Mouse (Mus musculus) T-helper 2 cell (primary cell): ENCODE results near the gene Nod2.
"Not testable (repeated sequence)": the region's sequence is repeated elsewhere in the genome, so short reads cannot be mapped to it uniquely, and the experiment has no call there.

Source experiments
- in situ Hi-C: fragments of 300-600 bp; cut with MboI, MseI; formaldehyde crosslinking; loops from one replicate; pipeline ENCODE4 v1.15.1; 2025; ENCODE audit warnings: high pct_unique_total_duplicates

The Nod2 gene

DNA sequence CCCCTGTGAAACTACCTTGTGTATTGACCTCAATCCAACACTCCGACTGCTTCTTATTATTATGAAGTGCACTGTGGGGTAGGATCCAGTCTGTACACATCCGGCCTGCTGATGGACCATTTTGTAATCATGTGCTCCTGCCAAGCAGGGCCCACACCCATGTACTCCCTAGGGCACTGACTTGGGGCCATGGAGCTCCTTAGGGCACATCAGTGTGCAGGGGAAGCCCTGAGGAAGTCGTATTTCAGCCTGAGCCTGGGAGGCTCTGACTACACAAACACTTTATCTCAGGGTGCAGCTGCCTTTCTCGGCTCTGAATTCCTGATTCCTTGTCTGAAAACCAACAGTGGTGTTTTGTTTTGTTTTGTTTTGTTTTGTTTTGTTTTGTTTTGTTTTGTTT is 16.9 kb upstream of the Nod2 start:
- in situ Hi-C loops = loop anchor here (5.0 kb wide), 1 partner anchor 62 kb away; no protein-coding TSS in a partner anchor

DNA sequence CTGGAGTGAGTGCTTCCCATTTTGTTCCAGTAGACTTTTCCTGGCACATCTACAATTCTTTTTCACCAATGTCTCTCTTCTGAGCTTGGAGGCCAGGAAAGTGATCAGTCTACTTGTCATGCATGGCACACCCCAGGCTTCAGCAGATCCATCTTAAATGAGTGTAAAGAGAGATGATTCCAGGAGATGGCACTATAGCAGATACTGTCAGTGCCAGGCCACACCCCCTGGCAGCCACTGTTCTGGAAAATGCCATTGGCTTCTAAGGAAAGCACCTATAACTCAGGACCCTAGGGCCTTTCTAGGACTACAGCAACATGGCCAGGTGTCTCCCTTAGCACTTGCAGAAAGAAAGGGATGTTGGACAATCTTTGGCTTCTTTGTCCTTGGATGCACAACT is 16.0 kb upstream of the Nod2 start:
- in situ Hi-C loops = loop anchor here (5.0 kb wide), 1 partner anchor 61 kb away; no protein-coding TSS in a partner anchor

DNA sequence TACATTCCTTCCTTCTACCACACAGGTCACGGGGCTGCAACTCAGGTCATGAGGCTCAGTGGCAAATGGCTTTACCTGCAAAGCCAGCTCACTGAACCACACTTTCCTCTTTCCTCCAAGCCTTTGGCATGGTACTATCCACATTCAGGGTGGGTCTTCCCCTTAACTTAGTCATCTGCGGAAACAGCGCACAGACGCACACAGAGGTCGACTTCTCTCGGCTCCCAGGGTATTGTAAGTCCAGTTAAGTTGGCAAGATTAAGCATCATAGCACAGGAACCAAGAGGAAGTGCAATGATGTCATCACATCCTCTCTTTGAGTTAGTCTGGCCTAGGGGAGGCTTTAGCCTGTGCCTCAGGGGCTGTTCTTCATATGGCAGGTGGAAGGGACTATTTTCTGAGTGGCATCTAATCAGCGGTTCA is 13.8 kb upstream of the Nod2 start:
- in situ Hi-C loops = loop anchor here (5.0 kb wide), 1 partner anchor 59 kb away; no protein-coding TSS in a partner anchor

DNA sequence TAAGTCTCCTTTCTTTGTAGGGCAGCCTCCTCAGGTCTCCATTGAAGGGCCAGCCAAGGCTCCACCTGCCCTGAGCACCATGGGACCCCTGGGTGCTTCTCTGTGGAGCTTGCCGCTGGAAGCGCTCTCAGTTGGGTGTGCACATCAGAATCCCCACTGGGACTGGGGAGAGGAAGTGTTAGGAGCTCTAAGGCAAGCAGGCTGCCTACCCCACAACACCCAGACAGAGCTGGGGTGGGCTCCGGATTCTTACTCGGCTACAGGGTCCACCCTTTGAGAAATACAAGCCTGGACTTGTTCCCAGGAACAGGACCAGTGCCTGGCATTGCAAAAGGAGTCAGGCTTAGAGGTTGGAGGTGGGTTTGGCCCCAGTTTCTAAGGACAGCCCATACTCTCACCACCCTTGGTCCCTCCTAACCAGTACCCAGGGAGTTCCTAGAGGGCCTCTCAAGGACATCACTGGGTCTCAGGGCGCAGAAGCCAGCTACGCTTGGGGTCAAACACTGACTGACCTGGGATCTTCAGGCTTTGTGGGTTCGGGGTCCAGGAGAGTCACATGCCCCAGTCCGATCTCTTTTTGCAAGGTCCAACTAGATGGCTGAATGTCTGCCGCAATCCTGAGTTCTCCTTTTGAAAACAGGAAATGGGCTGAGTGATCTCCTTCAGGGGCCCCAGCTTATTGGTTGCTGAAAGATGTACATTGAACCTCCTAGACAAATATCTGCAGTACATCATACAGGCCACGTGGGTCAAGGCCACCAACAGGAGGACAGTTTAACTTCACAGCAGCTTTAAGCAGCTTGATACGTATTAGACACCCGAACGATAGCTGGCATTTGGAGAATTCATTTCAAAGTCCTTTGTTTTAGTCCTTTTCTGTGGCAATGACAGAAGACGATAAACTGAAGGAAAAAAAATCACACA is 11.4 kb upstream of the Nod2 start, which contains the start of gene Snx20:
Snx20 (minus strand) TSS at position 655 of the 924 bp plus-strand sequence.
- in situ Hi-C loops = no loop called here

DNA sequence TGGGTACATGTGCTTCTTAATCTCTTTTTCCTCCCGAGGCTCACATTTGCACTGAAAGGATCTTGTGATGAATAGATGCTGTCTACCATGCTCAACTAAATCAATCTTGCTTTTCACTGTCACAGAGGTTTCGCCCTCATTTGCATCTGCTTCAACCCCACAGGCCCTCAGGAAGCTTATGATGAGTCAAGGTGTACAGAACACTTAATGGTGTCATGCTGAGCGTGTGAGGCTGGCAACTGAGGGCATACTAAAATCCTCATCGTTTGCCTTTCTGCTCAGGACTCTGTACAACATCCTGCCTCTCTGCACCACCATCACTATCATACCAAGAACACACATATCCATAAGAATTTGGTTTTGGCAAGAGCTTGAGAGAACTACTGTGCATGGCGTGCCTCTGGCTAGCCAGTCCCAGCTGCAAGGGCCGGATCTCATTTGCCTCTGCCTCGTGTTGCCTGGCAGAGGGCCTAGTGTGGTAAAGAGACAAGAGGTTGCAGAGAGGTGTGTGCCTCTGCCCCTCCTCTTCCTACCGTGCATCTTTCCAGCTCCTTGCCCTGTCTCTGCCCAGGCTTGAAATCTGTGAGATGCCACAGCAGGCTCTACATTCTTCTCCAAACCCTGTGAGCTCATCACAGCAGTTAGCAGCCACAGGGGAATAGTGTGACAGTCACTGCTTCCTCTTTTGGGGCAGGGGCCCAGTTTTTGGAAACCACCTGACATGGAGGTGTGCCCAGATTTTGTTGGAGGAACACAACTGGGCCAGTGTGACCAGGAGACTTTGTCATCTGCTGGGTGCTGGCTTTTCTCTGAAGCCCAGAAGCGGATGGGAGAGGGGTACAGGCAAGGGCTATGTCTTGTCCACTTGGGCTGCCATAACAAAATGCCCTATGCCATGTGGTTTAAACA is 9.8 kb upstream of the Nod2 start:
- in situ Hi-C loops = no loop called here

DNA sequence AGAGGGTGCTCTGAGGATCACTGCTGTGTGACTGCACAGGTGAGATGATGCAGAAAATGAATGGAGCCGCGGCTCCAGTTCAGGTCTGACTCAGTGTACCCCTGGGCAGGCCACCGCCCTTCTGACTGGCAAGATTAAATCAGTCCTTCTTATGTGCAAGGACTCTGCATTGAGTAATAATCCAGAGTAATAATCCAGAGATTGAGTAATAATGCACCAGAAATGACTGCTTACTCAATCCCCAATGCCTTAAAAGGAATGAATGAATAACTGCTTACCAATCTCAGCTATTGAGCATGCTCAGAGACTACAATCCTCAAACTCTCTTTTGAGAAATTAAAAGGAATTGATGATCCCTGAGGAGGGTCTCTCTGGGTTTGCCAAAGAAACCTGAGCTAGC is 8.2 kb upstream of the Nod2 start:
- in situ Hi-C loops = no loop called here

DNA sequence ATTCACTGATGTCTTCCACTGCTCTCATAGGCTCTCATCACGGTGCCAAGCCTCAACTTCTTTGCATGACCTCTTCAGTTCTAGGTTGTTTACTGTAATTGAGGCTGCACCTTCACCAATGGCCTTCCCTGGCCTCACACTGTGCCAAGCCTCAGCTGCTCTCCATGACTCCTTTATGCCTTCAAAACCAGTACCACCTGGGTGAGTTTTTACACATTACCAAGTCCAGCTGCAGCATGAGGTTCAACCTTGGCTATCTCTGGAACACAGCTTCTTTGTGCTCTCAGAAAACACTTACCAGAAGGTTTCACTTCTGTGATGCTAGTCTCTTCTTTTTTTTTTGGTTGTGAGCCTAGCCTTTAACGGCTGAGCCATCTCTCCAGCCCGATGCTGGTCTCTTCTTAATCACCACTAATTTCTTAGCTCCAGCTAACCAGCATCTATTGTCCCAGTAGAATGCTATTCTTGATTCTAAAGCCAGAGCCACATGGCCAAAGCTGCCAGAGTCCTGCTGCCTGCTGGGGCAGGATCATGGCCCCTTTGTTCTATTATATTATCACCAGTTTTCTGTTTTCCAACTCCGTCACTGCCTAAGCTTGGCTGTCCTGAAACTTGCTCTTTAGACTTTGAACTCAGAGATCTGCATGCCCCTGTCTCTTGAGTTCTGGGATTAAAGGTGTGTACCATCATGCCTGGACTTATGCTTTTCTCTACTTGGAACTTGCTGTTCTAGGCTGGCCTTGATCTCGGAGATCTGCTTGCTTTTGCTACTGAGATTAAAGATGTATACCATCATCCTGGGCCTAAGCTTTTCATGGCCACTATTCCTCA is 4.2 kb upstream of the Nod2 start:
- in situ Hi-C loops = no loop called here

DNA sequence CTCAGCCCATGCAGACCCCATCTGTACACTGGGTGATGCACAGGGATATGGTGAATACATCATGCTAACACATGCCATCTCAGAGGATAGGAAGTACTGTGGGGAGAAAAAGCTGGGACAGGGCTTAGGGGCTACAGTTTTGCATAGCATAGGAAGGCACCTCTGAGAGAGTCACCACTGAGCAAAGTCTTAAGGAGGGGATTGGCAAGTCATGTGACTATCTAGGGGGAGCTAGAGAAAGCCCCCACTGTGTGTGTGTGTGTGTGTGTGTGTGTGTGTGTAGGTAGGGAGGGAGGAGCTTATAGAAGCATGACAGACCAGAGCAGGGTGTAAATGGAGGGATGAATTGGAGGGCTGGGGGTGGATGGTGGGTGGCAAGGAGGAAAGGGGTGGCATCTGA is 1.2 kb downstream of the Nod2 start:
- in situ Hi-C loops = no loop called here

DNA sequence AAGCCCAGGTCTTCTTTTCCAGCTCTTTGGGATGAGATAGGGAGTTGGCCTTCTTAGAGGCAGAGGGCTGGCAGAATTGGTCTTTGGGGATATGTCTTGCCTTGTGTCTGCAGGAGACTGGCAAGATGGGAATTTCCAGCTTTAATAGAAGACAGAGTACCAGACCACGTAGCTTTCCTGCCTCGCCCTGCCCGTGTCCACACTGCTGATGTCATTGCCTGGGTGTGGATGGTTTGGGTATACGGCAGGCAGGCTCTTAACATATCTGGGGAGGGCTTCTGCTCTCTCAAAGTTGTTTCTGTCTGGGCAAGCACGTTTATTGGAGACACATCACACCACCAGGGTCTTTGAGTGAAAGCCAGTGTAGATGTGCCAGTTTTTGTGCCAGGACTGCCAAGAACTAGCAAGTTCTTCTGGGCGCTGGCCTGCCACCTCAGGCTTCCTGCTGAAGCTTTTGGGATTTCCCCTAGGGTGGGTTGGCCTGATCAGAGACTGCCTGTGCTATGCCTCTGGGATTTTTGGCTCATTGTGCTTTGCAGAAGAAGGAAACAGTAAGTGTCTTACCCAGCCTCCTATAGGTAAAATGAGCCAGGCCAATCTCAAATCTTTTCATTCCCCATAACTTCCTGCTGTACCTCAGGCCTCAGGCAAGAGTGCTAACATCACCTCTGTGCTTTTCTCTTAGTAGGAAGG is 3.0 kb downstream of the Nod2 start:
- in situ Hi-C loops = no loop called here

DNA sequence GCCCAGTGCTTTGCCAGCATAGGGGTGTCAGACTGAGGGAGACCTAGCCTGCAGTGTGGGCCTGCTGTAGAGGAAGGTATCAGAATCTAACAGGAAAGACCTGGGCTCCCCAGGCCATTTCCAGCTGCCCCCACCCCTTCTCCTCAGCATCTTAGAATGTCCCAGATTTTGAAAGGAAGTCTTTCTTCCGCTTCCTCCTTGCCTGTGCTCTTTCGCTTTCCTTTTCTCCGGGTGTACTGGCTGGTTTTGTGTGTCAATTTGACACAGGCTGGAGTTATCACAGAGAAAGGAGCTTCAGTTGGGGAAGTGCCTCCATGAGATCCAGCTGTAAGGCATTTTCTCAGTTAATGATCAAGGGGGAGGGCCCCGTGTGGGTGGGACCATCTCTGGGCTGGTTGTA is 4.0 kb downstream of the Nod2 start:
- in situ Hi-C loops = not testable (repeated sequence)

DNA sequence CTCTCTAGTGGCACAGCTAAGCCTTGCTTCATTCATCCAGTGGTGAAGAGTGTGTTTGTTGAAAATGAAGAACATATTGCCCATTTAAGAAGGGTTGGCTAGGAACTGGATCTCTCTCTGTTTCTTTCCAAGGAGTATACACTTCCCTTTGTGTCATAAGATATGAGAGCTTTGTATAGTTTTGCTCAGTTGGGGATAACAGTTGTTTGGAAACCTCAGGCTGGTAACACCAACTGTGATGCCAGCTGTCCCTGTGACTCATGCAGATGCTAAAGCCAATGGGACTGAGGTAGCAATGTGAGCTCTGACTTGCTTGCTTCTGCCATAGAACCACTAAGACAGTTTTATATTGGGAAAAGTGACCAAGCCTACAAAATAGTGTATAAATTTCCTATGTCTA is 8.2 kb downstream of the Nod2 start:
- in situ Hi-C loops = no loop called here

DNA sequence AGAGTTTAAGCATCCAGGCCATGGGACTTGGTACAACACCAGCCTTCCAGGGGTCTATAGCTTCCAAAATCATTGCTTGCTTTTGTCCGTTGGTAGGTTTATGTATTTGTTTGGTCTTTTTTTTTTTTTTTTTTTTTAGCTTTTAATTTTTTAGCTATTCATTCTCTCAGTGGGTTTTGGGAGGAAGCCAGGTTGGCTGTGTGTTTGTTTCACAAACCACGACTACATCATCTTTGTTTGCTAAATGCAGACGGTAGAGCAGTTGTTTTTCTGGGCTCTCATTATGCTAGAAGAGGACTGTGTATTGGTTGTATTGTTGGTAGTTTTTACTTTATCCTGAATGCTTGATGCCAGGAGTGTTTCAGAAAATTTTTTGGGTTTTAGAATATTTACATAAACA is 12.8 kb downstream of the Nod2 start:
- in situ Hi-C loops = no loop called here

DNA sequence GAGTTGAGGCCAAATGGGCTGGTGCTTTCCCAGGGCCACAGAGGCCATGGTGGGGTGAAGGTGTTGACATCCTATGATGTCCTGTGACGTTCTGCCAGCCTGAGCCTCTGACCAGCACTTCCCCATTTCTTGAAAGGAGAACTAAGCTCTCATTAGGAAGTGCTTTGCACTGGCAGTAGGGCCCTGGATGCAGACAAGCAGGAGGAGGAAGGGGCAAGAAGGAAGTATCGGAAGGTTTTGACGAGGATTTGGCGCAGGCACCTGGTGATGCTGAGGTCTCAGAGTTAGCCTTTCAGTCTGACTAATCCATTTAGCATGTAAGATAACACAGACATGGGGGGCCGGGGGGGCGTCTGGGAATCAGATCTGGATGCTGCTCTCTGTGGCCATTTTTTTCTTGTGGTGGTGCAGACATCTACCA is 15.3 kb downstream of the Nod2 start:
- in situ Hi-C loops = no loop called here

DNA sequence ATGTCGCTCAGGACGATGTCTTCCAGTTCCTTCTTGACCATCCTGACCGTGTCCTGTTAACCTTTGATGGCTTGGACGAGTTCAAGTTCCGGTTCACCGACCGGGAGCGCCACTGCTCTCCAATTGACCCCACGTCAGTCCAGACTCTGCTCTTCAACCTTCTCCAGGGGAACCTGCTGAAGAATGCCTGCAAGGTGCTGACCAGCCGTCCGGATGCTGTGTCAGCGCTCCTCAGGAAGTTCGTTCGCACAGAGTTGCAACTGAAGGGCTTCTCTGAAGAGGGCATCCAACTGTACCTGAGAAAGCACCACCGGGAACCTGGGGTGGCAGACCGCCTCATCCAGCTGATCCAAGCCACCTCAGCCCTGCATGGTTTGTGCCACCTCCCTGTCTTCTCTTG is 17.0 kb downstream of the Nod2 start:
- in situ Hi-C loops = no loop called here

DNA sequence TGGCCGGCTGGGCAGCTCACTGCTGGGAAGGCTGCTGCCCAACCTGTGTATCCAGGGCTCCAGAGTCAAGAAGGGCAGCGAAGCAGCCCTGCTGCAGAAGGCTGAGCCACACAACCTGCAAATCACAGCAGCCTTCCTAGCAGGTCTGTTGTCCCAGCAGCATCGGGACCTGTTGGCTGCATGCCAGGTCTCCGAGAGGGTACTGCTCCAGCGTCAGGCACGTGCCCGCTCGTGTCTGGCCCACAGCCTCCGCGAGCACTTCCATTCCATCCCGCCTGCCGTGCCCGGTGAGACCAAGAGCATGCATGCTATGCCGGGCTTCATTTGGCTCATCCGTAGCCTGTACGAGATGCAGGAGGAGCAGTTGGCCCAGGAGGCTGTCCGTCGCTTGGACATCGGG is 17.8 kb downstream of the Nod2 start:
- in situ Hi-C loops = no loop called here

DNA sequence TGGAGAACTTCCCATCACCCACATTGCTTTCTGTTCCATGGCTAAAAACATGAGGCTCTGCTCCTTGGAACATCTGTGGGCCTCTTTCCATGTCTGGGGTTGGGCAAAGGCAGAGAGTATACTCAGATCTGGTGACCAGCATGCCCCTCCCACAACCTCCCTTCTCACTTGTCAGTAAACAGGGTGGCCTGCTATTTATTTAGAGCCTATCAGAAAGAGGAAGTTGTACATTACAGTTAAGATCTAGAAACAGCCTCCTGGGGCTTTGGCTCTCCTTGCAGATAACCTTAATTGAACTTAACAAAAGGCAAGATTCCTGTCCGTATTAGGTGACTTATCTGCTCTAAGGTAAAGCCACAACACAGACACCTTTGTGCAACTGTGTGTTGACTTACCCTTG is 19.3 kb downstream of the Nod2 start:
- in situ Hi-C loops = no loop called here

DNA sequence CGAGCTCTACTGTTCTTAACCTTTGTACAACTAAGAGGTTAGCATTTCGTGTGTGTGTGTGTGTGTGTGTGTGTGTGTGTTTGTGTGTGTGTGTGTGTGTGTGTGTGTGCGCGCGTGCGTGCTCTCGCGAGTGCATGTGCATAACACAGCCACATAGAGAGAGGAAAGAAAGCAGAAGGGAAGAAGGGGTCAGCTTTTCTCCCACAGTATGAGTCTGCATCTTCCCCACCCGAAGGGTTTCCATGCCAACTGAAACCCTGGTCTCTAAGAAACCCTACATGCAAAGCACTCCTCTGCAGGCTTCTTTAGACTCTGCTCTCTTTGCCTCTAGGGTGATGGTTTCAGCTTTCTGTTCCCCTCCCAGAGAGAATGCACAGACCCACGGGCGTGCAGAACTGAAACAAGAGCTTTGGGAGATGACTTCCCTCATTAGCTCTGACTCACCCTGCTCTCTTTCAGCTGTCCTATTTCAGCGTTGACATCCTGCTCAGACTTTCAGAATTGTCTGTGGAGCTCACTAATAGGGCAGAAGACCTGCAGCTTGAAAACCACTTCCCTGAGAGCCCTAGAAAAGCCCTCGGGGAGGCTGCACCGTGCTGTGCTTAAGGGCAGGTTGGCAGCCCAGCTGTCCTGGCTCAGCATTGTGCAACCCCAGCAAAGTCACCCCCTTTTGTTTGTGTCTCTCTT is 21.4 kb downstream of the Nod2 start:
- in situ Hi-C loops = no loop called here

DNA sequence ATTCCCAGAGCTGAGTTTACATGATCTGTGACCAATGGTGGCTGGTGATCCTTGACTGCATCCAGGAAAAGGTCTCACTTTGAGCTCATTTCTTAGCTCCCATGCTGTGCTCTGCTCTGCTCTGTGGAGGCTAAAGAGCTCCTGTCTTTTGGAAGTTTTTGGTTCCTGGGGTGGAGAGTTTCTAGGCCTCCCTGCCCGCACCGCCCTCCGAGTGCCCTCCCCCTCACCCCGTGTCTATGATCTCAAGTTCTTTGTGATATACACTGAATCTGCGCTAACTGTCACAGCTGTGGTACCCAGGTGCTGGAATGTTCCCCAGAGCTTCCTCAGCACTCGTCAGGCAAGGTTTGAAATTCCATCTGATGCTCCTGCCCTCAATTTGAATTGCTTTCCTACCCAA is 23.7 kb downstream of the Nod2 start:
- in situ Hi-C loops = no loop called here

DNA sequence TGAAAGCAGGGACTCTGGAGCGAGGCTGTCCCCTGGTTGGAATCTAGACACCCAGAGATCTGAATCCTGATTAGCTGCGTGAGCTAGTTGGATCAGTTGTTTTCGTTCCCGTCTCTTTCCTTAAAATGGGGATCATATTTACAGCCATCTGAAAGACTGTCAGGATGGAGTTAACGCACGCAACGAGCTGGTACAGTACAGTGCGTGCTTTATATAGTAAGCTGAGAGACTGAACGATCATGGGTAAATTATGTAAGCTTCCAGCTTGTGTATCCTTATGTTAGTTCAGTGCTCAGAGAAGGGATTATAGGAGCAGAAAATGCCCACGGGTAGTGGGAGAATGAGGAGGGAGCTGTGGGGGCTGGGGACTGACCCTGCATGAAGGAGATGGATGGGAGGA is 24.5 kb downstream of the Nod2 start:
- in situ Hi-C loops = no loop called here

DNA sequence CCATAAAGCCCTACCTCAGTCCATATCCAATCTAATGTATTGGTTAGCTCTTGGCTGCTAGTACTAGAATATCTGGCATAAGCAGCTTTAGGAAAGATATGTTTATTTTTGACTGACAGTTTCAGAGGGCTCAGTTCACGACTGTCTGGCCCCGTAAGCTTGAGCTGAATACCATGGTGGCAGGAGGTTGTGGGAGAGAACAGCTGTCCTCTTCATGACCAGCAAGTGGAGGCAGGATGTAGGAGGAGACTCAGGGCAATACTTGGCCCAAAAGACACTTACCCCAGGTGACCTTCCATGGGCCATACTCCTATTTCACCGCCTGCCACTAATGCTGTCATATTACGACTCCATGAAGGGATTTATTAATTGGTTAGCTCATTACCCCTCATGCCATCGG is 26.7 kb downstream of the Nod2 start:
- in situ Hi-C loops = no loop called here
